Mouse (Mus musculus): ENCODE results near the gene Fkbp11.
"Not testable (repeated sequence)": the region's sequence is repeated elsewhere in the genome, so short reads cannot be mapped to it uniquely, and the experiment has no call there.

DNA sequence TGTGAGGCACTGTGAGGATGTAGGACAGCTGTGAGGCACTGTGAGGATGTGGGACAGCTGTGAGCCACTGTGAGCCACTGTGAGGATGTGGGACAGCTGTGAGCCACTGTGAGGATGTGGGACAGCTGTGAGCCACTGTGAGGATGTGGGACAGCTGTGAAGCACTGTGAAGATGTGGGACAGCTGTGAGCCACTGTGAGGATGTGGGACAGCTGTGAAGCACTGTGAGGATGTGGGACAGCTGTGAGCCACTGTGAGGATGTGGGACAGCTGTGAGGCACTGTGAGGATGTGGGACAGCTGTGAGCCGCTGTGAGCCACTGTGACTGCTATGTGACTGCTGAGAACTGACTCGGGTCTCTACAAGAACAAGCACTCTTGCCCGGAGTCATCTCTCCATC, 15.9 kb upstream of the Fkbp11 start:
- TF ChIP-seq CTCF (IDR thresholded peaks at IDR 0.05; ENCODE audit: borderline replicate concordance, insufficient read depth, low read depth, low read length); POLR2A (IDR thresholded peaks at IDR 0.05; ENCODE audit: borderline replicate concordance, insufficient read depth, low read length): not testable (repeated sequence)
